In genomic region chr17:25866172-25866571, GRCm38 (mm10) we compare ENCODE assay signal across 12 mouse cellular contexts. TPM values are rescaled to one million over a fixed set of nuclear protein-coding genes. Genes with fewer than 3 reads are reported as not detected.
DNase-seq lines count a peak whose midpoint lies in the region; ATAC-seq and TF ChIP-seq lines count a peak whose summit lies in the region.
"Had no signal": no experiment of that assay in that cellular context is flagged by ENCODE, and none has a peak within 500 bp of the region (broad histone marks: within the 10 kb centered on the region; RNA-seq: fewer than 3 reads in every experiment).

No protein-coding gene starts in this region.

- H3K4me2 ChIP-seq in heart, embryonic 13.5 days, result peak overlapping the region; percentile 77
- H3K4me2 ChIP-seq in midbrain, embryonic 15.5 days, result no peak overlapping the region
- no peak overlapping the region for H3K4me2 ChIP-seq in stomach, postnatal 0 days (replicated peaks; ENCODE audit: low read depth)
- no peak overlapping the region for H3K4me2 ChIP-seq in forebrain, embryonic 13.5 days

- no peak for DNase-seq in heart, adult 8-10 months (ENCODE audit: low spot score)
- DNase-seq in midbrain, embryonic 10.5 days (ENCODE audit: low spot score), result no peak
- peak; percentile 47 to 86 for DNase-seq in kidney, postnatal 25 days
- DNase-seq in stomach, postnatal 0 days (ENCODE audit: low spot score), result peak; percentile 65
- DNase-seq: embryo, embryonic 11 days; gastrocnemius, postnatal 36 days; layer of hippocampus, adult 9-11 months; right cerebral cortex, postnatal 14 days had no signal

- peaks cover 28% of the 10 kb centered on the region for H3K36me3 ChIP-seq in heart, embryonic 13.5 days
- H3K36me3 ChIP-seq in midbrain, embryonic 10.5 days, result no peaks in the 10 kb centered on the region
- H3K36me3 ChIP-seq in midbrain, embryonic 15.5 days (replicated peaks), result no peaks in the 10 kb centered on the region
- H3K36me3 ChIP-seq in stomach, postnatal 0 days (ENCODE audit: control insufficient read depth, insufficient read depth, low read length), result no peaks in the 10 kb centered on the region
- no peaks in the 10 kb centered on the region for H3K36me3 ChIP-seq in forebrain, embryonic 13.5 days (ENCODE audit: poor library complexity, severe bottlenecking)

- 95% methylated on average over 3 of the region's 3 CpGs for WGBS in heart, embryonic 13.5 days
- WGBS in midbrain, embryonic 10.5 days, result 86% methylated on average over 3 of the region's 3 CpGs
- WGBS in midbrain, embryonic 15.5 days, result 95% methylated on average over 3 of the region's 3 CpGs
- WGBS in stomach, postnatal 0 days, result 88% methylated on average over 3 of the region's 3 CpGs
- 88% methylated on average over 3 of the region's 3 CpGs for WGBS in forebrain, embryonic 13.5 days

- H3K27ac ChIP-seq in heart, embryonic 13.5 days (replicated peaks), result no peak overlapping the region
- no peak overlapping the region for H3K27ac ChIP-seq in midbrain, embryonic 10.5 days (replicated peaks)
- no peak overlapping the region for H3K27ac ChIP-seq in midbrain, embryonic 15.5 days
- H3K27ac ChIP-seq in stomach, postnatal 0 days (replicated peaks), result peak overlapping the region; percentile 73; the same call in 1 of the 2 replicates
- H3K27ac ChIP-seq in forebrain, embryonic 13.5 days, result no peak overlapping the region
- H3K27ac ChIP-seq: hindbrain, postnatal 0 days had no signal

- H3K9me3 ChIP-seq in heart, embryonic 13.5 days, result no peaks in the 10 kb centered on the region
- no peaks in the 10 kb centered on the region for H3K9me3 ChIP-seq in midbrain, embryonic 10.5 days (replicated peaks)
- H3K9me3 ChIP-seq in midbrain, embryonic 15.5 days, result no peaks in the 10 kb centered on the region
- no peaks in the 10 kb centered on the region for H3K9me3 ChIP-seq in stomach, postnatal 0 days (ENCODE audit: control insufficient read depth, low read length)
- no peaks in the 10 kb centered on the region for H3K9me3 ChIP-seq in forebrain, embryonic 13.5 days (replicated peaks)

- peak overlapping the region; percentile 76 for H3K4me3 ChIP-seq in heart, embryonic 13.5 days
- H3K4me3 ChIP-seq in midbrain, embryonic 10.5 days, result peak overlapping the region; percentile 11; the same call in 1 of the 2 replicates
- no peak overlapping the region for H3K4me3 ChIP-seq in midbrain, embryonic 15.5 days
- H3K4me3 ChIP-seq in stomach, postnatal 0 days (ENCODE audit: low read depth, low read length), result no peak overlapping the region
- no peak overlapping the region for H3K4me3 ChIP-seq in forebrain, embryonic 13.5 days

- H3K9ac ChIP-seq in heart, embryonic 13.5 days, result peak overlapping the region; percentile 93; the same call in 1 of the 2 replicates
- H3K9ac ChIP-seq in midbrain, embryonic 15.5 days, result no peak overlapping the region
- H3K9ac ChIP-seq in stomach, postnatal 0 days (ENCODE audit: low read length), result no peak overlapping the region; the same call in 1 of the 2 replicates
- H3K9ac ChIP-seq in forebrain, embryonic 13.5 days, result no peak overlapping the region

- H3K4me1 ChIP-seq in heart, embryonic 13.5 days, result peaks cover 39% of the 10 kb centered on the region
- peaks cover 52% of the 10 kb centered on the region for H3K4me1 ChIP-seq in midbrain, embryonic 10.5 days
- peaks cover 22% of the 10 kb centered on the region for H3K4me1 ChIP-seq in midbrain, embryonic 15.5 days
- peaks cover 10% of the 10 kb centered on the region; the same call in 1 of the 2 replicates for H3K4me1 ChIP-seq in stomach, postnatal 0 days (replicated peaks; ENCODE audit: control insufficient read depth, insufficient read depth)
- H3K4me1 ChIP-seq in forebrain, embryonic 13.5 days, result peaks cover 24% of the 10 kb centered on the region

- TF ChIP-seq CTCF in stomach, postnatal 0 days (IDR thresholded peaks at IDR 0.05; ENCODE audit: low read depth), result no peak

- no peaks in the 10 kb centered on the region for H3K27me3 ChIP-seq in heart, embryonic 13.5 days (replicated peaks)
- no peaks in the 10 kb centered on the region for H3K27me3 ChIP-seq in midbrain, embryonic 10.5 days (ENCODE audit: low read depth, poor library complexity, severe bottlenecking)
- no peaks in the 10 kb centered on the region for H3K27me3 ChIP-seq in midbrain, embryonic 15.5 days (replicated peaks)
- H3K27me3 ChIP-seq in stomach, postnatal 0 days (ENCODE audit: control insufficient read depth, insufficient read depth, low read length), result no peaks in the 10 kb centered on the region
- no peaks in the 10 kb centered on the region for H3K27me3 ChIP-seq in forebrain, embryonic 13.5 days

- TF ChIP-seq EP300 in stomach, postnatal 0 days (optimal IDR thresholded peaks at IDR 0.05), result no peak

- ATAC-seq in heart, embryonic 13.5 days (ENCODE audit: extremely low read depth, insufficient number of reproducible peaks, low FRiP score, low TSS enrichment), result no peak
- ATAC-seq in midbrain, embryonic 15.5 days (replicated peaks), result no peak
- ATAC-seq in stomach, postnatal 0 days (ENCODE audit: low FRiP score, low TSS enrichment), result peak; percentile 38; the same call in 1 of the 2 replicates
- no peak for ATAC-seq in forebrain, embryonic 13.5 days
- ATAC-seq: hindbrain, postnatal 0 days had no signal

RNA-seq across cellular contexts. Expression of gene Mcrip2, which starts 2.4 kb away (rescaled TPM):
- polyA plus RNA-seq in heart, embryonic 13.5 days (2015; fragmentation: Nextera tagmentation; extraction: Ambion mirVana), result 159 and 173 TPM in 2 replicates
- 100 to 1,000 TPM; 211 to 282 (median 267) TPM for total RNA-seq in heart, adult 8-10 months (2022)
- 9.9 and 17.1 TPM in 2 replicates for polyA plus RNA-seq in midbrain, embryonic 10.5 days (2016; fragmentation: Nextera tagmentation; extraction: Ambion mirVana)
- polyA plus RNA-seq in midbrain, embryonic 15.5 days (2015; fragmentation: Nextera tagmentation; extraction: Ambion mirVana), result 18.5 and 19.8 TPM in 2 replicates
- 52.4 and 59.9 TPM in 2 replicates for polyA plus RNA-seq in stomach, postnatal 0 days (2015; fragmentation: Nextera tagmentation; extraction: Ambion mirVana)
- 12.9 and 13.6 TPM in 2 replicates for polyA plus RNA-seq in forebrain, embryonic 13.5 days (2015; fragmentation: Nextera tagmentation; extraction: Ambion mirVana)

RNA-seq across cellular contexts. Expression of gene Wdr90, which starts 4.9 kb away (rescaled TPM):
- polyA plus RNA-seq in heart, embryonic 13.5 days (2015; fragmentation: Nextera tagmentation; extraction: Ambion mirVana), result 12.3 and 15.1 TPM in 2 replicates
- 1 to 10 TPM; 1.4 to 2.1 (median 1.6) TPM for total RNA-seq in heart, adult 8-10 months (2022)
- 53.4 and 53.9 TPM in 2 replicates for polyA plus RNA-seq in midbrain, embryonic 10.5 days (2016; fragmentation: Nextera tagmentation; extraction: Ambion mirVana)
- 19.7 and 23.3 TPM in 2 replicates for polyA plus RNA-seq in midbrain, embryonic 15.5 days (2015; fragmentation: Nextera tagmentation; extraction: Ambion mirVana)
- 4.1 and 4.2 TPM in 2 replicates for polyA plus RNA-seq in stomach, postnatal 0 days (2015; fragmentation: Nextera tagmentation; extraction: Ambion mirVana)
- polyA plus RNA-seq in forebrain, embryonic 13.5 days (2015; fragmentation: Nextera tagmentation; extraction: Ambion mirVana), result 24.9 and 28.5 TPM in 2 replicates

RNA-seq across cellular contexts. Expression of gene Mettl26, which starts 8.7 kb away (rescaled TPM):
- 35.7 and 43.2 TPM in 2 replicates for polyA plus RNA-seq in heart, embryonic 13.5 days (2015; fragmentation: Nextera tagmentation; extraction: Ambion mirVana)
- total RNA-seq in heart, adult 8-10 months (2022), result 10 to 100 TPM; 13.6 to 16.8 (median 14.5) TPM
- 74.3 and 80.4 TPM in 2 replicates for polyA plus RNA-seq in midbrain, embryonic 10.5 days (2016; fragmentation: Nextera tagmentation; extraction: Ambion mirVana)
- polyA plus RNA-seq in midbrain, embryonic 15.5 days (2015; fragmentation: Nextera tagmentation; extraction: Ambion mirVana), result 70.5 and 71.1 TPM in 2 replicates
- polyA plus RNA-seq in stomach, postnatal 0 days (2015; fragmentation: Nextera tagmentation; extraction: Ambion mirVana), result 52.9 and 54.1 TPM in 2 replicates
- polyA plus RNA-seq in forebrain, embryonic 13.5 days (2015; fragmentation: Nextera tagmentation; extraction: Ambion mirVana), result 62.5 and 67.1 TPM in 2 replicates

RNA-seq across cellular contexts. Expression of gene Wfikkn1, which starts 14.5 kb away (rescaled TPM):
- polyA plus RNA-seq in heart, embryonic 13.5 days (2015; fragmentation: Nextera tagmentation; extraction: Ambion mirVana), result 0.23 and 0.38 TPM in 2 replicates
- under 1 TPM; 0.44 to 0.57 (median 0.51) TPM for total RNA-seq in heart, adult 8-10 months (2022)
- polyA plus RNA-seq in midbrain, embryonic 10.5 days (2016; fragmentation: Nextera tagmentation; extraction: Ambion mirVana), result 6.1 and 19.7 TPM in 2 replicates
- polyA plus RNA-seq in midbrain, embryonic 15.5 days (2015; fragmentation: Nextera tagmentation; extraction: Ambion mirVana), result 0.47 and 0.54 TPM in 2 replicates
- polyA plus RNA-seq in stomach, postnatal 0 days (2015; fragmentation: Nextera tagmentation; extraction: Ambion mirVana), result 0.35 and 0.38 TPM in 2 replicates
- polyA plus RNA-seq in forebrain, embryonic 13.5 days (2015; fragmentation: Nextera tagmentation; extraction: Ambion mirVana), result 0.76 and 0.77 TPM in 2 replicates

RNA-seq across cellular contexts. Expression of gene Rhot2, which starts 21.5 kb away (rescaled TPM):
- polyA plus RNA-seq in heart, embryonic 13.5 days (2015; fragmentation: Nextera tagmentation; extraction: Ambion mirVana), result 18.3 and 22.1 TPM in 2 replicates
- total RNA-seq in heart, adult 8-10 months (2022), result 100 to 1,000 TPM; 128 to 153 (median 135) TPM
- 23.9 and 25.2 TPM in 2 replicates for polyA plus RNA-seq in midbrain, embryonic 10.5 days (2016; fragmentation: Nextera tagmentation; extraction: Ambion mirVana)
- 17.2 and 18.3 TPM in 2 replicates for polyA plus RNA-seq in midbrain, embryonic 15.5 days (2015; fragmentation: Nextera tagmentation; extraction: Ambion mirVana)
- 10.7 and 13.2 TPM in 2 replicates for polyA plus RNA-seq in stomach, postnatal 0 days (2015; fragmentation: Nextera tagmentation; extraction: Ambion mirVana)
- polyA plus RNA-seq in forebrain, embryonic 13.5 days (2015; fragmentation: Nextera tagmentation; extraction: Ambion mirVana), result 16.2 and 17.6 TPM in 2 replicates

Comparison
In these comparisons a context has a peak if more than half of its experiments do, and no peak if none do; other contexts are left out.
1. H3K4me3 ChIP-seq: peak in heart, embryonic 13.5 days (single experiment) and midbrain, embryonic 10.5 days (single experiment); none in midbrain, embryonic 15.5 days (single experiment), stomach, postnatal 0 days (single experiment) and forebrain, embryonic 13.5 days (single experiment).
2. DNase-seq: peak in kidney, postnatal 25 days (2 of 2) and stomach, postnatal 0 days (single experiment); none in heart, adult 8-10 months (single experiment) and midbrain, embryonic 10.5 days (single experiment).